Mouse (Mus musculus) CD4-positive naive resting alpha-beta T cell, adult 76 days (primary cell): ENCODE measurements around the gene Klk1b11. TPM values are rescaled to one million over a fixed set of nuclear protein-coding genes. Genes with fewer than 3 reads are reported as not detected.

Source experiments
- total RNA-seq: library from RNA; stranded (reverse); gene quantifications from one replicate; pipeline ENCODE4 v1.2.4, GENCODE M21; 2023

Klk1b11 gene
- not detected for total RNA-seq

GRCm38 (mm10) chr7:43995577-43995976 is at the start of gene Klk1b11:
Gene Klk1b11 (plus strand): TSS chr7:43995877.

GRCm38 (mm10) chr7:43950364-43950763 is 45.3 kb upstream of the Klk1b11 start, which contains the start of gene Klk1b8:
Gene Klk1b8 (plus strand): TSS chr7:43950664.

GRCm38 (mm10) chr7:43966451-43966850 is 29.2 kb upstream of the Klk1b11 start, which contains the start of gene Klk1b1:
Gene Klk1b1 (plus strand): TSS chr7:43966751.

GRCm38 (mm10) chr7:43975761-43976160 is 19.9 kb upstream of the Klk1b11 start, which contains the start of gene Klk1b9:
Gene Klk1b9 (plus strand): TSS chr7:43976061.

GRCm38 (mm10) chr7:44011868-44012267 is 16.2 kb downstream of the Klk1b11 start, which contains the start of gene Klk1b26:
Gene Klk1b26 (plus strand): TSS chr7:44012168.

Other genes starting within 250 kb of the Klk1b11 start
- not detected for gene Klk12, start 227.0 kb upstream of the Klk1b11 start, total RNA-seq
- gene Klk11, start 221.3 kb upstream of the Klk1b11 start, total RNA-seq: not detected
- not detected for gene Klk10, start 214.8 kb upstream of the Klk1b11 start, total RNA-seq
- not detected for gene Klk9, start 204.0 kb upstream of the Klk1b11 start, total RNA-seq
- 92.4 TPM for gene Klk8, start 198.3 kb upstream of the Klk1b11 start, total RNA-seq
- not detected for gene Klk7, start 184.6 kb upstream of the Klk1b11 start, total RNA-seq
- not detected for gene Klk6, start 171.4 kb upstream of the Klk1b11 start, total RNA-seq
- gene Klk5, start 153.9 kb upstream of the Klk1b11 start, total RNA-seq: not detected
- not detected for gene Klk4, start 114.7 kb upstream of the Klk1b11 start, total RNA-seq
- not detected for gene Klk15, start 62.1 kb upstream of the Klk1b11 start, total RNA-seq
- not detected for gene Klk1b8, start 45.2 kb upstream of the Klk1b11 start, total RNA-seq
- not detected for gene Klk1b1, start 29.1 kb upstream of the Klk1b11 start, total RNA-seq
- not detected for gene Klk1b9, start 19.8 kb upstream of the Klk1b11 start, total RNA-seq
- gene Klk1b26, start 16.3 kb downstream of the Klk1b11 start, total RNA-seq: not detected
- not detected for gene Klk1b27, start 56.4 kb downstream of the Klk1b11 start, total RNA-seq
- not detected for gene Klk1b21, start 106.5 kb downstream of the Klk1b11 start, total RNA-seq
- gene Klk1b22, start 116.8 kb downstream of the Klk1b11 start, total RNA-seq: not detected
- gene Klk1b16, start 140.9 kb downstream of the Klk1b11 start, total RNA-seq: not detected
- gene Klk1b24, start 192.4 kb downstream of the Klk1b11 start, total RNA-seq: not detected
- gene Klk1b3, start 202.3 kb downstream of the Klk1b11 start, total RNA-seq: not detected
- gene Klk1b4, start 211.6 kb downstream of the Klk1b11 start, total RNA-seq: not detected
- not detected for gene Klk1b5, start 220.1 kb downstream of the Klk1b11 start, total RNA-seq
- 0.82 TPM for gene Klk1, start 229.5 kb downstream of the Klk1b11 start, total RNA-seq
- gene Gm36864, start 240.3 kb downstream of the Klk1b11 start, total RNA-seq: not detected